Mouse (Mus musculus) ovary, postnatal 10 days (tissue): ENCODE measurements around the gene Krtap24-1.

Experiments used
- DNase-seq: peaks from one replicate; pipeline ENCODE4 v3.0.0; 2022; ENCODE audit warnings: low spot score

Gene Krtap24-1

DNA sequence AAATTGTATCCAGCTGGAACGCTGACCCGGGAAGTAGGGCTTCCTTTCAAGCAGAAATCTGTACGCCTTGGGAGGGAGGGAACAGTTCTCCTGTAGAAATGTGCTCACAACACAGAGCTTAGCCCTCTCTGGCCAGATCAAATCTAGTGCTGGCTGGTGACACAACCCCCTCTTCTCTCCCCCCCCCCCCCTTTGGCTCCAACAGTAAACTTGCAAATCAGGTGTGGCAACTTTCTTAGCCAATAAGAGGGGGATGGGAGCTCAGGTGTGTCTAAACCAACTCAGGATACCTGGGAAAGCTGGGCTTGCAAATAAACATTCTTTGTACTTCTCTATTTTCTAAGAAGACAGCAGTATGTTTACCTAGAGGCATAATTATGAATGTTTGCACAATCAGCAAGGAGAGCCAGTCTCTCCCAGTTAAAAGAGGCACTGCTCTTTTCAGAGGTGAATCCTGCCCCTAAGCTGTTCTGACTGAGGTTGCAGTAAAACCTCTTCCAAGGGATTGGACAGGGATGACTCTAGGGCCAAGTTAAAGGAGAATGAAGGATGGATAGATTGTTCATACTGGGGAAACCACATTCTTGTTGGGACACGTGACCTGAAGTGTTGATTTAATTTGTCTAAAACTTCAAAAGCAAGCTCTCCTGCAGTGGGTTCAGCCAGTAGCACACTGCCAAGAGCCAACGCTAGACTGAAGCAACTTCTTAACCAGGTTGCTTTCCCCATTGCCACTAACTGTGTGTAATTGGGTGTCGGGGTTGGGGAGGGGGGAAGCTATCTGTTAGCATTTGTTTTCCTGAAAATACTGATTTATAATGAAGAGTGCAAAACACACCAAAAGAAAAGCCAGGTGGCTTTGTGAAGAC is 48.8 kb downstream of the Krtap24-1 start, which contains the start of gene Cldn8:
TSS of gene Cldn8 (minus strand) at position 139 of the 869 bp plus-strand sequence.
- DNase-seq = no peak

- DNase-seq = no peak
Measured at GRCm38 (mm10) chr16:88561617-88562164, 50.4 kb downstream of the Krtap24-1 start.
